Mouse (Mus musculus): ENCODE measurements at regions not wholly inside any gene's neighbourhood (a gene's known extent, or its start where the extent isn't known, plus 50 kb on each side); places are given as distances from the start of the nearest gene placed in this dataset.
A peak's percentile ranks its signal among the peaks of the same experiment; 100 is the strongest.
"Not testable (repeated sequence)": the region's sequence is repeated elsewhere in the genome, so short reads cannot be mapped to it uniquely, and the experiment has no call there.

- DNase-seq (ENCODE audit: low spot score in 2 of 2), result no peak
- no peak overlapping the region for H3K27ac ChIP-seq
- no peak overlapping the region for H3K4me3 ChIP-seq
- no peak for TF ChIP-seq CTCF (conservative IDR thresholded peaks at IDR 0.05)
Observed at GRCm38 (mm10) chr2:107468671-107469070, 178.2 kb downstream of the Kcna4 start.

- H3K4me3 ChIP-seq, result no peak overlapping the region
- DNase-seq (ENCODE audit: low spot score in 2 of 2), result no peak
- TF ChIP-seq CTCF (conservative IDR thresholded peaks at IDR 0.05), result no peak
- H3K27ac ChIP-seq, result no peak overlapping the region
Observed at GRCm38 (mm10) chr2:107503646-107504379, 213.4 kb downstream of the Kcna4 start.

- Histone ChIP-seq H3K27ac (no peak overlapping the region), H3K4me3 (no peak overlapping the region)
- no peak for DNase-seq (ENCODE audit: low spot score in 2 of 2)
- TF ChIP-seq CTCF (conservative IDR thresholded peaks at IDR 0.05), result no peak
Observed at GRCm38 (mm10) chr2:107507426-107508167, 217.2 kb downstream of the Kcna4 start.

GRCm38 (mm10) chr2:107515486-107515885 is 225.0 kb downstream of the Kcna4 start:
- DNase-seq (ENCODE audit: low spot score in 2 of 2); H3K4me3 ChIP-seq; H3K27ac ChIP-seq: not testable (repeated sequence)

GRCm38 (mm10) chr2:107518107-107518506 is 227.7 kb downstream of the Kcna4 start:
- no peak for DNase-seq (ENCODE audit: low spot score in 2 of 2)
- H3K4me3 ChIP-seq, result no peak overlapping the region
- H3K27ac ChIP-seq, result peak overlapping the region; percentile 51
- no peak for TF ChIP-seq CTCF (conservative IDR thresholded peaks at IDR 0.05)

GRCm38 (mm10) chr2:107518759-107519158 is 228.3 kb downstream of the Kcna4 start:
- Histone ChIP-seq H3K27ac (peak overlapping the region; percentile 87), H3K4me3 (no peak overlapping the region)
- TF ChIP-seq CTCF (conservative IDR thresholded peaks at IDR 0.05), result no peak
- no peak for DNase-seq (ENCODE audit: low spot score in 2 of 2)

- H3K4me3 ChIP-seq, result no peak overlapping the region
- no peak for TF ChIP-seq CTCF (conservative IDR thresholded peaks at IDR 0.05)
- peak; percentile 70 to 72 for DNase-seq (ENCODE audit: low spot score in 2 of 2)
- peak overlapping the region; percentile 87 for H3K27ac ChIP-seq
Observed at GRCm38 (mm10) chr2:107519326-107519725, 228.9 kb downstream of the Kcna4 start.

GRCm38 (mm10) chr2:107519761-107520160 is 229.3 kb downstream of the Kcna4 start:
- DNase-seq (ENCODE audit: low spot score in 2 of 2), result peak; percentile 50 to 67
- Histone ChIP-seq H3K27ac (peak overlapping the region; percentile 87), H3K4me3 (no peak overlapping the region)
- no peak for TF ChIP-seq CTCF (conservative IDR thresholded peaks at IDR 0.05)

GRCm38 (mm10) chr2:107543161-107543560 is 252.7 kb downstream of the Kcna4 start:
- H3K27ac ChIP-seq, result peak overlapping the region; percentile 75
- TF ChIP-seq CTCF (conservative IDR thresholded peaks at IDR 0.05), result no peak
- no peak overlapping the region for H3K4me3 ChIP-seq
- DNase-seq (ENCODE audit: low spot score in 2 of 2), result peak; percentile 36 to 76

GRCm38 (mm10) chr2:107552569-107552968 is 262.1 kb downstream of the Kcna4 start:
- TF ChIP-seq CTCF (conservative IDR thresholded peaks at IDR 0.05), result no peak
- Histone ChIP-seq H3K27ac (no peak overlapping the region), H3K4me3 (no peak overlapping the region)
- DNase-seq (ENCODE audit: low spot score in 2 of 2), result no peak

- H3K4me3 ChIP-seq, result no peak overlapping the region
- no peak for DNase-seq (ENCODE audit: low spot score in 2 of 2)
- no peak for TF ChIP-seq CTCF (conservative IDR thresholded peaks at IDR 0.05)
- no peak overlapping the region for H3K27ac ChIP-seq
Observed at GRCm38 (mm10) chr2:107556239-107556638, 265.8 kb downstream of the Kcna4 start.

- Histone ChIP-seq H3K27ac (no peak overlapping the region), H3K4me3 (no peak overlapping the region)
- DNase-seq (ENCODE audit: low spot score in 2 of 2), result no peak
- no peak for TF ChIP-seq CTCF (conservative IDR thresholded peaks at IDR 0.05)
Observed at GRCm38 (mm10) chr2:107569618-107570017, 279.2 kb downstream of the Kcna4 start.

- no peak for DNase-seq (ENCODE audit: low spot score in 2 of 2)
- TF ChIP-seq CTCF (conservative IDR thresholded peaks at IDR 0.05), result no peak
- H3K27ac ChIP-seq, result no peak overlapping the region
- H3K4me3 ChIP-seq, result no peak overlapping the region
Observed at GRCm38 (mm10) chr2:107609872-107610559, 319.6 kb downstream of the Kcna4 start.
